Mouse (Mus musculus) hindbrain, embryonic 13.5 days (tissue): Measurements from ENCODE around the gene Ubqln3. TPM values are rescaled to one million over a fixed set of nuclear protein-coding genes. Genes with fewer than 3 reads are reported as not detected.

ENCODE experiments used
- ATAC-seq: fragments of 200-750 bp; cut with Nextera tagmentation; 2 replicates; pipeline ENCODE4 v1.8.0; 2017; ENCODE audit warnings: moderate TSS enrichment; ENCODE audit not compliant: low FRiP score
- H3K27ac ChIP-seq: fragments of 300-500 bp; sonication (generic); 2 replicates; pipeline ENCODE4 v1.5.1; 2015; ENCODE audit warnings: inconsistent platforms, mild to moderate bottlenecking, moderate library complexity
- H3K27me3 ChIP-seq: fragments of 300-500 bp; sonication (generic); 2 replicates; pipeline ENCODE4 v1.6.1; 2015; ENCODE audit warnings: mild to moderate bottlenecking, inconsistent platforms
- H3K36me3 ChIP-seq: fragments of 300-500 bp; sonication (generic); 2 replicates; pipeline ENCODE4 v1.6.1; 2015; ENCODE audit warnings: mild to moderate bottlenecking, inconsistent platforms
- H3K4me1 ChIP-seq: fragments of 300-500 bp; sonication (generic); replicated peaks from 2 replicates; pipeline ENCODE4 v1.6.1; 2015; ENCODE audit warnings: inconsistent platforms
- H3K4me2 ChIP-seq: fragments of 300-500 bp; sonication (generic); 2 replicates; pipeline ENCODE4 v1.6.1; 2015; ENCODE audit warnings: inconsistent platforms, mild to moderate bottlenecking, moderate library complexity
- H3K4me3 ChIP-seq: fragments of 300-500 bp; sonication (generic); 2 replicates; pipeline ENCODE4 v1.5.1; 2015; ENCODE audit warnings: mild to moderate bottlenecking, inconsistent platforms
- H3K9ac ChIP-seq: fragments of 300-500 bp; sonication (generic); 2 replicates; pipeline ENCODE4 v1.6.1; 2015; ENCODE audit warnings: mild to moderate bottlenecking, inconsistent platforms
- H3K9me3 ChIP-seq: fragments of 300-500 bp; sonication (generic); 2 replicates; pipeline ENCODE4 v1.6.1; 2016; ENCODE audit warnings: inconsistent platforms
- WGBS: fragments of 180-500 bp; shearing (Covaris S2); methylation state at CpG from one replicate; pipeline ENCODE4 v1.1.7; 2015; 5-methylcytosine and 5-hydroxymethylcytosine counted together
- polyA plus RNA-seq: library from polyadenylated mRNA; unstranded; fragments of >200 nt; fragmentation: Nextera tagmentation; extraction: Ambion mirVana; gene quantifications from 2 replicates; pipeline ENCODE4 v1.2.1, GENCODE M21; 2015

Gene Ubqln3
- not detected in 2 replicates for polyA plus RNA-seq

DNA sequence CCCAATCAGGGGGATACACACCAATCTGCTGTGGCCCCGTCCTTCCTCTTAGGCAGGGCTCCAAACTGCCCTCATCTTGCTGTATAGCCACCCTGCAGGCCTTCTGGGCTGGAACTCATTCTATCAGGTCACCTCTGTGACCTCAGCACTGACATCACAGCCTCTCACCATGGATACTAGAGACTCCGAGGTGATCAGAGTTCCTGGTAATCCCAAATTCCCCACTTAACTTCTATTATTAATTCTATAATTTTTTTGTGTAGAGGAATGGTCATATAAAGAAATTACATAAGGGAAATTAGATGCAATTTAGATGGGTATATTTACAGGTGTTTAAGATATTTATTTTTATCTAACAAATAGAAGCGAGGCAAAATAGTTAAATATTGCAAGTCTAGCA lies at the start of gene Ubqln3:
TSS of gene Ubqln3 (minus strand) at position 101 of the 400 bp plus-strand sequence.
- Histone ChIP-seq H3K9me3 (no peaks in the 10 kb centered on the region), H3K36me3 (no peaks in the 10 kb centered on the region), H3K9ac (no peak within 1 kb of the TSS), H3K27me3 (no peaks in the 10 kb centered on the region), H3K4me1 (no peaks in the 10 kb centered on the region), H3K27ac (no peak within 1 kb of the TSS), H3K4me3 (no peak within 1 kb of the TSS), H3K4me2 (no peak within 1 kb of the TSS)
- ATAC-seq, result no peak
- WGBS, result 83% methylated on average over 3 of the region's 3 CpGs

DNA sequence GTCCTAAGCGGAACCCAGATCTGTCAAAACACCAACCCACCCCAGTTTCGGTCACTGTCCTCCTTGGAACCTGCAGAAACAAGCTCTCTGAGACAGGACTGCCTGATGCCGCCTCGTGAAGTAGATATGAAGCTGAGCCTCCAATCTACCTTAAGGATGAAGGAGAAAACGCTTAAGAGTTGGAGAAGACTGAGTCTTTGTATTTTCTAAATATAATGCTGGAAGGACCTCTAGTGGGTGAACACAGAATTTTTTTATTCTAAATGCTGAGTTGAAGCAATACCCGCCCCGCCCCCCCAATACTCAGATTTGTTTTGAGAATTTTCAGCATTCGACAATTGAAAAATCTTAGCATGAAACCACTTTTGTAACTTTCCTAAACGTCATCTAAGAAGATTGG lies 48.2 kb upstream of the Ubqln3 start:
- no peaks in the 10 kb centered on the region for H3K4me1 ChIP-seq
- H3K9me3 ChIP-seq, result no peaks in the 10 kb centered on the region
- no peaks in the 10 kb centered on the region for H3K27me3 ChIP-seq
- no peaks in the 10 kb centered on the region for H3K36me3 ChIP-seq
- no peak overlapping the region for H3K27ac ChIP-seq
- H3K4me2 ChIP-seq, result no peak overlapping the region
- no peak overlapping the region for H3K9ac ChIP-seq
- no peak overlapping the region for H3K4me3 ChIP-seq
- WGBS, result 61% methylated on average over 9 of the region's 9 CpGs
- no peak for ATAC-seq

DNA sequence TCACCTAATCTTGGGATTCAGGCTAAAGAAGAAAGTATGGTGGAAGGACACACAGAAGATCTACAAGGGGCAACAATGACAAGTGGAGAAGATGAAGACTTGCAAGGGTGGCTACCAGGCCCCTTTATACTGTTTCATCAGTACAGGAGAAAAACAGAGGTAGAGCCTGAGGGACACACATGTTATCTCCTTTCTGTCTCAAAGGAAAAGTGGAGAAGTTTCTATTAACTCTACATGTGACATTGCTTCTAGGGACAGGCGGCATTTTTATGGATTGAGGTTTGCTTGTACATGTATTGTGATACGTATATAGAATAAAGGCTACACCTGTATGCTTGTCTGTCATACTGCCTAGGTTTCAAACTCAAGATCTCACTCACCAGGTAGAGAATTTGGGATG lies 40.2 kb upstream of the Ubqln3 start, which contains the start of gene Olfr648:
TSS of gene Olfr648 (minus strand) at position 101 of the 400 bp plus-strand sequence.
- Histone ChIP-seq H3K9ac (no peak within 1 kb of the TSS), H3K4me3 (no peak within 1 kb of the TSS), H3K4me1 (no peaks in the 10 kb centered on the region), H3K9me3 (no peaks in the 10 kb centered on the region), H3K27ac (no peak within 1 kb of the TSS), H3K27me3 (no peaks in the 10 kb centered on the region), H3K36me3 (no peaks in the 10 kb centered on the region), H3K4me2 (no peak within 1 kb of the TSS)
- no peak for ATAC-seq
- WGBS, result 92% methylated on average over 2 of the region's 2 CpGs

DNA sequence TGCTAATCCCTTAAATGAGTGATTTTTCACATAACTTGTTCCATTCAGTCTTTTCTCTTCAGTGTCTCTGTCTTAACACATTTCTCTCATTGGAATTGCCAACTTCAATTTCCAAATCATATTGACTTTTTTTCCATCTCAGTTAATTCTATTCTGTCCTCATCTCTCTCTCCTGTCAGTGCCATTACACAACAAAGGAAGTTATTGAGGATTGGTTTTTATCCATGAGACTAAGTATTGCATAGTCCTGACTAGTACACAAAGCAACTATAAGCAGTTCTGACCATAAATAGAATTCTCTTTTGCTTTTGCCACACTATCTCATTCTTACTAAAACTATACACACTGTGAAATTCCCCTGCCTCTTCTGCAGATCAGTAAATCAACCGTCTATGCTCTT lies 36.0 kb upstream of the Ubqln3 start:
- Histone ChIP-seq H3K36me3 (no peaks in the 10 kb centered on the region), H3K27me3 (no peaks in the 10 kb centered on the region), H3K9me3 (no peaks in the 10 kb centered on the region), H3K4me2 (no peak overlapping the region), H3K4me3 (no peak overlapping the region), H3K9ac (no peak overlapping the region), H3K27ac (no peak overlapping the region), H3K4me1 (no peaks in the 10 kb centered on the region)
- no peak for ATAC-seq
- WGBS, result 73% methylated on average over 1 of the region's 1 CpGs

DNA sequence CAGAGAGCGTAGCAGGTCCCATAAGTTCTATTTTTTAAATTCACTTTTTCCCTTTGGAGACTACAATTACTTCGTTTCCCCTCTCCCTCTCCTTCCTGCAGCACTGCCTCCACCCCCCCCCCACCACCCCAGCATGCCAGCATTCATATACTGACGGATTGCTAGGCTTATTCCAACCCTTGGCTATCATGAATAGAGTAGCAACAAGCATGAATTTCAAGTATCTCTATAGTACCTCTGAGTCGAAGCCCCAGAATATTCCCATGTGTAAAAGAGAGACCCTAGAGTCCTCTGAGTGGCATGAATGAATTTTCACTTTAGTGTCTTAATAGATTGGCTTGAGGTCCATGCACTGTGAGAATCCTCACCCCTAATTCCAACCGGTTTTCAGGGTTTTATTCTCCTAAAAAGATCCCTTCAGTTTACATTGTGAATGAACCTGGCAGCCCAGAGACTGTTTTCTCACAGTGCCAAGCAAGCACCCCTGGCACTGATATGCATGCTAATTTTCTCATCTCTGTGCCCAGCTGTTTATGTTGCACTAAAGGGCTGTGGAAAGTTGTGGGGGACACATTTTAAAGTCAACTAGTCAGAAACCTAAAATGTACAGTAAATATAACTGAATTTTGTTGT lies 35.5 kb upstream of the Ubqln3 start:
- Histone ChIP-seq H3K9me3 (no peaks in the 10 kb centered on the region), H3K4me2 (no peak overlapping the region), H3K36me3 (no peaks in the 10 kb centered on the region), H3K4me1 (no peaks in the 10 kb centered on the region), H3K27me3 (no peaks in the 10 kb centered on the region), H3K4me3 (no peak overlapping the region), H3K27ac (no peak overlapping the region), H3K9ac (no peak overlapping the region)
- 68% methylated on average over 5 of the region's 5 CpGs for WGBS
- ATAC-seq, result no peak

DNA sequence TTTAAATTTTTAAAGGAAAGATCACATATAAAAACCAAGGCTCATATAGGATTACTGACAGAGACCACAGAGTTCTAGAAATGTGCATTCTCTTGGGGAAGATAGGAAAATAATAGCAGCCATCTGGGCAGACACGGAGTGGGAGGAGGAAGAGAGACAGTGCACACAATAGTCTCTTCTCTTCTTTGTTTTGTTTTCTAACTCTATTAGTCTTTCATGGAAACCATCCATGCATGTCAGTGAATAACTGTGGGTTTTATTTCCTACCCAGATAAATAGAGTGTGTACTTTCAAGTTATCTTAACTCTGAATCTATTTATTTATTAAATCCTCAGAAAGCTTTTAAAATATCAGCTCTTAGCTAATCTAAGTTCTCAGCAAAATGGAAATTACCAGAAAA lies 32.0 kb upstream of the Ubqln3 start:
- Histone ChIP-seq H3K36me3 (no peaks in the 10 kb centered on the region), H3K9ac (no peak overlapping the region), H3K9me3 (no peaks in the 10 kb centered on the region), H3K4me3 (no peak overlapping the region), H3K27me3 (no peaks in the 10 kb centered on the region), H3K4me1 (no peaks in the 10 kb centered on the region), H3K4me2 (no peak overlapping the region), H3K27ac (no peak overlapping the region)
- ATAC-seq, result no peak
- WGBS, result 11% methylated on average over 1 of the region's 1 CpGs

DNA sequence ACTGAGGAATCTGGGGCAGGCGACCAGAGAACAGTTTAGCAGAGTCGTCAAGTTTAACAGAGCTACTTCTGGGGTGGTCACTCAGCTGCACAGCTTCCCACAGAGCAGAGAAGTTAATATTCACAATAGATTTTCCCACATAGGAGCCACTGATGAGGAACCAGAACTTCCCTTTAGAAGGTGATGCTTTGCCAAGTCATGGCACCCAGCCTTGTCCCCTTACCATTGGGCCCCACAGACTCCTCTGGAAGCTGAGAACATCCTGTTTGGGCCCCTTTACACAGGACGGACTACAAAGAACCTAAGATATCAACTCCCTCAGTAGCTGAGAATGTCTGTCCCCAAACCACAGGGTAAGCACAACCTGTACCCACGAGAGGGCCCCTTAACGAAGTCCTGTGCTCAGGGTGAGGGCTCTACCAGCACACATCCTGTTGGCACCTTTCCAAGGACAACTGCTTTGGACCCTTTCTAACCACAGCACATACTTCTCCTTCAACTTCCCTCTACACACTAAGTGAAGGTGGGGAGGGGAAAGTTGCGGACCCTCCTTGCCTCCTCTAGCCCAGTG lies 26.6 kb upstream of the Ubqln3 start:
- Histone ChIP-seq H3K4me3 (no peak overlapping the region), H3K36me3 (no peaks in the 10 kb centered on the region), H3K9ac (no peak overlapping the region), H3K9me3 (no peaks in the 10 kb centered on the region), H3K27me3 (no peaks in the 10 kb centered on the region), H3K27ac (no peak overlapping the region), H3K4me2 (no peak overlapping the region), H3K4me1 (no peaks in the 10 kb centered on the region)
- WGBS, result 81% methylated on average over 6 of the region's 6 CpGs
- ATAC-seq, result no peak

DNA sequence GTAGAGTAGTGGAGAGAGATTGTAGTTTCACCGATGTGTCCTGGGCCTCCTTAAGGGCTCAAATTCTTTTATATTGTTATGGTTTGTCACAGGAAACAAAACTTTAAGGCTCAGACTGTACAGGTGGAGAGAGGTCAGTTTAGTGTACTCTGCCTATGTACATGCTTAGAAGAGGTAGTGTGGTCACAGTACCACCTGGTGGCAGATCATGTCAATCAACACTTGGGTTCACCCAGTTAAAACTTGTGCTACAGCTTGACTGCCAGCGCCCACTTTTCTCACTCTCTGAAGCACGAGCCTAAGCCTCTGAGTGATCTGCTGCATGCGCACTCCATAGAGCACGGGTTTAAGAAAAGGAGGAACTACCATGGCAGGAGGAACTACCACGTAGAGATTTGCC lies 24.0 kb upstream of the Ubqln3 start:
- no peak overlapping the region for H3K4me3 ChIP-seq
- 84% methylated on average over 6 of the region's 6 CpGs for WGBS
- ATAC-seq, result no peak
- no peaks in the 10 kb centered on the region for H3K27me3 ChIP-seq
- H3K9me3 ChIP-seq, result no peaks in the 10 kb centered on the region
- no peak overlapping the region for H3K9ac ChIP-seq
- H3K27ac ChIP-seq, result no peak overlapping the region
- H3K4me2 ChIP-seq, result no peak overlapping the region
- H3K36me3 ChIP-seq, result no peaks in the 10 kb centered on the region
- no peaks in the 10 kb centered on the region for H3K4me1 ChIP-seq

DNA sequence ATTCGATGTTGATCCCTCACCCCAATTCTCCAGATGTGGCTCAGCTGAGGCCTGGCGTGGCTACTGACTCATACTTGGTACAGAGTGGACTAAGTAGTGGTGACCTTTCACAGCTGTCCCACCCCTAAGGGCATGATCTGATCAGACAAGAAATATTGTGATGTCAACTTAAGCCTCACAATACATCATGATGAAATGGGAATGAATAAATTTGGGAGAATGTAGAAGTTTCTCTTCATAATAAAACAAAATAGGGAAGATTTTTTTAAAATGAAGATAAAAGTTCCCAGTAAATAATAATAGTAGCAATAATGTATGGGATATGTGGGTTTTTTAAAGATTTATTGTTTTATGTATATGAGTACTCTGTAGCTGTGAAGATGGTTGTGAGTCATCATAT lies 7.4 kb upstream of the Ubqln3 start, which contains the start of gene Ubqlnl:
TSS of gene Ubqlnl (minus strand) at position 101 of the 400 bp plus-strand sequence.
- Histone ChIP-seq H3K4me3 (no peak within 1 kb of the TSS), H3K4me2 (no peak within 1 kb of the TSS), H3K4me1 (no peaks in the 10 kb centered on the region), H3K9me3 (no peaks in the 10 kb centered on the region), H3K27ac (no peak within 1 kb of the TSS), H3K9ac (no peak within 1 kb of the TSS), H3K36me3 (no peaks in the 10 kb centered on the region), H3K27me3 (no peaks in the 10 kb centered on the region)
- no peak for ATAC-seq
- 91% methylated on average over 2 of the region's 2 CpGs for WGBS

DNA sequence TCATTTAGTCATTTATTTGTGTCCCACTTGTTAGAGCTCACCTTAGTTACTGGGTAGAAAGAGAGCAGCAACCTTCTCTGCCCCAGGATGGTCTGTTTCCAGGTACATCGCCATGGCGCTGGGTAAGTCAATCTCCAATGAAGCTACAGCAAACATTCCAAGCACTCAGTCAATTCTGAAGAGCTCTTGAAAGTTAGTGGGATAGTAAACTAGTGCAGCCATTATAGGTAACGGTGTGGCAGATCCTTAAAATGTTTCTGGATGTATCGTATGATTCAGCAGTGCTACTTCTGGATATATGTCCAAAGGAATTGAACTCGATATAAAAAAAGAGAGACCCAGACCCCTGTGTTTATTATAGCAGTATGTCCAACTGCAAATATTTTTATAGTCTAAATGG lies 5.8 kb downstream of the Ubqln3 start, which contains the start of gene Olfr643:
TSS of gene Olfr643 (minus strand) at position 101 of the 400 bp plus-strand sequence.
- 92% methylated on average over 5 of the region's 5 CpGs for WGBS
- Histone ChIP-seq H3K4me1 (no peaks in the 10 kb centered on the region), H3K9me3 (no peaks in the 10 kb centered on the region), H3K4me3 (no peak within 1 kb of the TSS), H3K36me3 (no peaks in the 10 kb centered on the region), H3K27ac (no peak within 1 kb of the TSS), H3K9ac (no peak within 1 kb of the TSS), H3K27me3 (no peaks in the 10 kb centered on the region), H3K4me2 (no peak within 1 kb of the TSS)
- ATAC-seq, result no peak

DNA sequence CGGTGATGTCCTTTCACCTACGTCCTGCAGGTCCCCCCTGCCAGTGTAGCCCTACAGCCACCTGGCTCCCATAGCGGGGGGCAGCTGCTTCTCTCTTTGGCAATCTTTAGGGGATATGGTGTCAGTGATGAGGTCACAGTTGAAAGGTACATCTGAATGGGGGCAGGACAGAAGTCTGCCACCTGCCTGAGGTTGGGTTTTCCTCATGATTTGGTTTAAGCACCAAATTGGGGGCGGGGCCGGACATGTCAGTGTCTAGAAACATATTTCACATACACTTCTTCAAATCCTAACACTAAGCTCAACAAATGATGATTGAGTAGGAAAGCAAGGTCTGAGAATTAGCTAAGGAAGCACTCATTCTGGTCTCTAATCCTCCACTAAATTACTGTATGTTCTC lies 13.4 kb downstream of the Ubqln3 start, which contains the start of gene Ubqln5:
TSS of gene Ubqln5 (minus strand) at position 101 of the 400 bp plus-strand sequence.
- 97% methylated on average over 5 of the region's 5 CpGs for WGBS
- no peak for ATAC-seq

DNA sequence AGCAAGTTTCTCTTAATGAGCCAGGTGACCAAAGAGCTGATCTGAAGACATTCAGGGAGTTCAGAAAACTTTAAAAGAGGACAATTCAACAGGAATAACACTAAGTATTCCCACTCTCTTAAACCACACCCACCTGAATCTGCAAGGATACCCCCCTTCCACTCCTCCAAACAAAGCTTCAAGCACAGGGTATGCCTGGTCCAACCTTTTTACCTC lies 38.4 kb downstream of the Ubqln3 start, which contains the start of gene Olfr646:
TSS of gene Olfr646 (plus strand) at position 117 of the 216 bp plus-strand sequence.
- H3K4me3 ChIP-seq, result no peak within 1 kb of the TSS
- ATAC-seq, result no peak
- H3K9ac ChIP-seq, result no peak within 1 kb of the TSS
- H3K36me3 ChIP-seq, result no peaks in the 10 kb centered on the region
- no peaks in the 10 kb centered on the region for H3K27me3 ChIP-seq
- no peaks in the 10 kb centered on the region for H3K4me1 ChIP-seq
- no peak within 1 kb of the TSS for H3K4me2 ChIP-seq
- no peaks in the 10 kb centered on the region for H3K9me3 ChIP-seq
- no peak within 1 kb of the TSS for H3K27ac ChIP-seq

More for the DNA sequence above, 13.4 kb downstream of the Ubqln3 start, which contains the start of gene Ubqln5:
- Histone ChIP-seq H3K9me3 (peaks cover 2% of the 10 kb centered on the region; the same call in 1 of the 2 replicates), H3K27me3 (no peaks in the 10 kb centered on the region), H3K4me3 (no peak within 1 kb of the TSS), H3K4me2 (no peak within 1 kb of the TSS), H3K4me1 (no peaks in the 10 kb centered on the region), H3K9ac (no peak within 1 kb of the TSS), H3K27ac (no peak within 1 kb of the TSS), H3K36me3 (no peaks in the 10 kb centered on the region)
